Mouse (Mus musculus) common myeloid progenitor, adult 5-6 weeks (primary cell): ENCODE results near the gene Csf2rb2. TPM values are rescaled to one million over a fixed set of nuclear protein-coding genes. Genes with fewer than 3 reads are reported as not detected.
"Not testable (repeated sequence)": the region's sequence is repeated elsewhere in the genome, so short reads cannot be mapped to it uniquely, and the experiment has no call there.

Experiments
- ATAC-seq: replicated peaks from 2 replicates; pipeline ENCODE4 v1.8.0; 2016; ENCODE audit warnings: low read depth, mild to moderate bottlenecking, moderate TSS enrichment, inconsistent platforms; ENCODE audit not compliant: poor library complexity, severe bottlenecking
- total RNA-seq: library from RNA; stranded (forward); fragments of 200-1000, 187-1606 nt; gene quantifications from 2 replicates; pipeline ENCODE4 v1.2.3, GENCODE M21; 2017

Gene Csf2rb2
- 1.2 and 2.4 TPM in 2 replicates for total RNA-seq

DNA sequence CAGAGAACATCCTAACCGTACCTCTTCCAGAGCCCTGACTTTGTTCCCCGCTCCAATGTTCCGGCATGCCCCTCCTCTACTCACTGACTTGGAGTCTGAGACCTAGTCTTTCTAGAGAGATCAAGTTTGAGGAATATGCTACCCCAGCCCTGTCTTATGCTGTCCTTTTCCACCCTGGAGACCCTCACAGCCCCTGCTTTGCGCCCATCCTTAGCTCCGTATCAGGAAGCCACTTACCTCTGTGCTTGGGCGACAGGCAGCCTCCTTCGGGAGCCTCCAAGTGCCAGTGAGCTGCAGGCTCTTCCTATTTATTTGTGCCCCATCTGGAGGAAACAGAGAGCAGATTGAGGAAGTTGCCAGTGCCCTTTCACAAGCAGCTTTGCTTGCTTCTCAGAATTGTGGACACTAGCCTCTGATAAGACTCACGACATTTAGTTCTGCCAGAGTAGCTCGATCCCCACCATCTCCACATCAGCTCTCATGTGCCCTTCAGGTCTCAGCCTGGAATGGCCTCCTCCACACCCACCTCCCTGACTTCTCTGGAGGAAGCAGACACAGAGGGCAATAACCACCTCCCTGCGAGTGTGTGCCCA is at the start of gene Csf2rb2:
TSS of gene Csf2rb2 (minus strand) at position 381 of the 593 bp plus-strand sequence.
- peak; percentile 92 for ATAC-seq

DNA sequence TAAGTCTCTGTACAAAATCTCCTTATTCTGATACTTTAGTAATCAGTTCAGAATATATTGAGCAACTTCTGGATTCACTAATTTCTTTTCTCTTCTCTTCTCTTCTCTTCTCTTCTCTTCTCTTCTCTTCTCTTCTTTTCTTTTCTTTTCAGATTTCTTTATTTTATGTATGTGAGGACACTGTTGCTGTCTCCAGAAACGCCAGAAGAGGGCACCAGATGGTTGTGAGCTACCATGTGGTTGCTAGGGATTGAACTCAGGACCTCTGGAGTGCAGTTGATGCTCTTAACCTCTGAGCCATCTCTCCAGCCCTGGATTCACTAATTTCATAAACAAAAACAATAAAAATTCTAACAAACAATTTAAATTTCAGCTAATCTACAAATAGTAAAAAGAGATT is 49.4 kb upstream of the Csf2rb2 start:
- ATAC-seq: 0 out of 2 replicates have a peak, but pooled peaks have one; percentile 56

DNA sequence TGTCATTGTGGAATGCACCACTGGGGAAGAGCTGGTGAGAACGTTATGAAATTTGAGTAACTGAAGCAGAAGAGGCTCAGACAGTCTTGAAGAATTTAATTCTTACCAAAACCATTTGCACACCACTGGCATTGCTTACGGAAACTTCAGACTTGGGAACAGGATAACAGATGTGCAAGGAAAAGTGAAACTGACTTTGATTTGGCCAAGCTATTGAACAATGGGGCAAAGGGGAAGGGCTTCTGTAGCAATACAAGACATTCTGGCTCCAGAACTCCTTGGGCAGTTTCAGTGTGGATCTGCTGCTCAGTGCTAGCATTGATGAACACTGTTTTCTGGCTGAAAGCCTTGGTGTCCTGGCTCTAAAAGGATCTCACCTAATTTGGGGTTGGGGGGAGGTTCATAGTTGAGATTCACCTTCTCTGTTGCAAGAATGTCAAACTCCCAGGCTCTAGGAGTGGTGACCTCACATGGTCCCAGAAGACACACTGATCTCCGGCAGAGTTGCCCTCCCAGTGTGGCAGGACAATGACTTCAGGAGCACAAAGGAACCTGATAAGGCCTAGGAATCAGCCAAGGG is 46.2 kb upstream of the Csf2rb2 start:
- no peak for ATAC-seq

DNA sequence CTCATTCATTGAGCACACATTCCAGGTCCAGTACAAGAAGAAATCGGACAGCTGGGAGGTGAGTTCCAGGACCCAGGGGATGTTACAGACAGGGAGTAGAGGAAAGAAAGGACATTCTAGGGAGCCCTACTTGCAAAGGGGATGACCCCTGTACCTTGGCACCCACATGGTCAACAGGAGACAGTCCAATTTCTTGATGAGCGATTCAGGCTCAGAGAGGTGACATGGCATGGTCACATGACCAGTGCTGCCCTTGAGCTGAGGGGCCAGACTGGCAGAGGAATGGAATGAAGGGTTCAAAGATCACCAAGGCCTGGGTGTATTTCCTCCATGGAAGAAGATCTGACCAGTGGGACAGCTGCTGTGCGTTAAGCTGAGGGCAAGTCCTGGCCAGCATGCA is 39.0 kb upstream of the Csf2rb2 start:
- no peak for ATAC-seq

DNA sequence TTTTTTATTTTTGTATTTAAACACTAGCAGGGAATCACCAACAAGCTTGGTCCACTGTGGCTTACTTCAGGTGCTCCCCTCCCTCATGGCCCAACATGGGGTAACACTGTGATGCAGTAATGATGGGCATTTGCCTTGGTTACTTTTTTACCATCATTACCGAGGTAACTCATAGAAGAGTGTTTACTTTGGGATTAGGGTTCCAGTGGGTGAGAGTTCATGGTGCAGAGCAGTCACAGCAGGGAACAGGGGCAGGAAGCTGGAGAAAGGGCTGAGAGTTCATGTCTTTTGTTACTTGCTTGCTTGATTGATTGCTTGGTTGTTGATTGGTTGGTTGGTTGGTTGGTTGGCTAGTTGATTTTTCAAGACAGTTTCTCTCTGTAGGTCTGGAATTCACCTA is 38.2 kb upstream of the Csf2rb2 start:
- no peak for ATAC-seq

DNA sequence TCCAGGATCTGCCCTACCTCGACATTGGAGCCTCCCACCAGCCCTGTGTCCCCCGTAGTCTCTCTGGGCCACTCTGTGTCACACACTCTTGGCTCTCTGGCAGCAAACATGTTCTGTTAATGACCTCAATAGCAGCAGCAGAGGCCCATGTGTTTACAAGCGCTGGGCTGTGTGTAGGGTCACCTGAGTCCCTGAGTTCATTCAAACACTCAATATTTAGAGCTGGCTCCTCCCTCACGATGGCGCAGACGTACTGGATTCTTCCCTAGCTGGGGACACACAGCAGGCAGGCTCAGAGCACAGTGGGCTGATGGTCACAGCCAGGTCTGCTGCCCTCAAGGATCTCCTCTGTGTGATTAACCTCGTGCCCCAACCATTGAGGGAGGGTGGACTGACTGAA is 35.4 kb upstream of the Csf2rb2 start:
- ATAC-seq: not testable (repeated sequence)

DNA sequence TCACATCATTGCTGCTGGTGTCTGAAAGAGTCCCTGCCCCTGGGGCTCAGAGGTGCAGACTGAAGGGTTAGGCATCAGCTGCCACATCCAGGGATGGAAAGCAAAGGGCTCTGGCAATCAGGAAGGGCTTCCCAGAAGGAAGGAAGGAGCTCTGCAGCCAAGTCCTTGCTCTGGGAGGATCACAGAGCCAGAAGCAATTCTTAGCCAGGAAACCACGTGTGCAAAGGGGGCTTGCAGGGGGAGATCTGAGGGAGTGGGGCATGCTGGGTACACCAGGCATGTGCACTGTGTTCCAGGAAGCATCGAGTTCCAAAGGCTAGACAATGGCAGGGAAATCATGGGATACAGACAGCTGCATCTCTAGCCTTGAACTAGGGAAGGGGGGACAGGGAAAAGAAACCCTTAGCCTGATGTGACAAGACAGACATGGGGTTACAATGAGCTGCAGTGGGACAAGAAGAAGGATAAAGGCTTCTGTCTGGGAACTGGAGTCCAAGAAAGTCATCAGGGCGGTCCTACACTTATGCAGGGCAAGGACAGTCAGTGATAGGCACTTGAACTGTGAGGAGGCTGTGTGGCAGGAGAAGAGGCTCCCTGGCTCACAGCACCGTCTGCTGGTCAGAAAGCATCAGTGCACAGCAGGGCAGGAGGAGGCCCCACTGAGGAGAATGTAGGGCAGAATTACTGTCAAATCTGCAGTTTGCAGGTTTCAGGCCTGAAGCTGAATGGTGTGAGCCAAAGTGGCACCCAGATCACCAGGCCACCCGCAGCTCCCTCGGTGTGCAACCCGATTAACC is 34.3 kb upstream of the Csf2rb2 start:
- ATAC-seq: peak; percentile 95

DNA sequence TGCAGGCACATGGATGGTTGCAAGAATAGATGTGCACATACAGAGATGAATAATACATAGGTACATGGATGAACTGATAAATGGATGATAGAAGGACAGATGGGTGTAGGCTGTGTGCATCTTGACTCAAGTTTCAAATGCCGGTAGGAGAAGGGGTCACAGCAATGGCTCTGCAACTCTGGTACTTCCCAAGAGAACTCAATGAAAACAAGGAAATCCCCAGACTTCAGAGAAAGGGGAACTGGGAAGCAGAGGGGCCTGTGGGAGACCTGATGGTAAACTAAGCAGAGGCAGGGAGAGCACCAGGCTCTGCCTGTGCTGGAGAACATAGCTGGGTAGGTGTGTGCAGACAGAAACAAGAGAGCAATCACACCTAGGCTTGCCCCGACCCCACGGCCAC is 28.9 kb upstream of the Csf2rb2 start:
- ATAC-seq: no peak

DNA sequence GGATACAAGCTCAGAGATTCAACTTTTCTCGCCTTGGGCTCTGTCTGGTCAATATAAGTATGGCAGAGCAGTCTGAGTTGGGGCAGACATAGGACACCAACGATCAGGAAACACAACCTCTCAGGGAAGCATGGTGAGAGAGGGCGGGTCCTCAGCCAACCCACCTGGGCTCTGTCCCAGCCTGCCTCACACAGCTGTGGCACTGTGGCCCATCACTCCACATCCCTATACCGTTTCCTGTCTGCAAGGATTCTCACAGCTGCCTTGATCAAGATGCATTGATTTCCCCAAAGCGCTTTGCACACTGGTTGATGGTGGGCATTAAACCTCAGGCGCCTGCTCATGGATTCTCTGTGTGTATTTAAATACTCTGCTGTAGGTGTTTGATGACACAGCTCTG is 27.5 kb upstream of the Csf2rb2 start:
- no peak for ATAC-seq

DNA sequence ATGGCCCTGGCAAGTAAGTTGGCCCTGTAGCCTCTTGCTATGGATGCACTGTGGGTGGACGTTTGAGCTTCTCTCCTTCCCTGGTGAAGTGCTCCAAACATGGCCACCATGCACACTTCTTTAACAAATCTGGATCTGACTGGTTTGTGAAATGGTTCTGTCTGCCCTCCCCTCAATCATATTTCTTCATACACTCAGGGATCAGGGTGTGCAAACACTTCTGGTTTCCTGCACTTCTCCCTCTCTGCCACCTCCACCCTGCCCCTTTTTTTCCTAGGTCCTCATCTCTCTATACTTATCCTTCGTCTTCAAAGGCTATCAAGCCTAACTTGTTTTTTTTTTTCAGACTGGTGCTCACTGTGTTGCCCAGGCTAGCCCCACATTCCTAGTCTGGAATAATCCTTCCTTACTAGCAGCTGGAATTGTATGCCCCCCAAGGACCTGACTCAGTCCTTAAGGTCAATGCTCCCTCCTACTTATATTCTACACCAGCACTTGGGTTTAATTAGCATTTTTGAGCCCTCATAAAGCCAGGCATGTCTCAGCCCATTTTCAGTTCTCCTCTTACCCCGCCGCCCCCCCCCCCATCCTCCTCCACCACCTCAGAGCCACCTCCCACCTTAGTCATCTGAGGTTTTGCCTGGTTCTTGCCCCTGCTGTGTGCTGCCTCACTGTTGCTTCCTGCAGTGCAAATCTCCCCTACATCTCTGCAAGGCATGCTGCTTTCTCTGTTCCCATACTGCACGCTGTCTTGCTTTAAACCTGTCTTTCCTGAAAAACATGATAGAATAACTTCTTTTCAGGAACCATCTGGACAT is 26.2 kb upstream of the Csf2rb2 start:
- ATAC-seq: peak; percentile 53

DNA sequence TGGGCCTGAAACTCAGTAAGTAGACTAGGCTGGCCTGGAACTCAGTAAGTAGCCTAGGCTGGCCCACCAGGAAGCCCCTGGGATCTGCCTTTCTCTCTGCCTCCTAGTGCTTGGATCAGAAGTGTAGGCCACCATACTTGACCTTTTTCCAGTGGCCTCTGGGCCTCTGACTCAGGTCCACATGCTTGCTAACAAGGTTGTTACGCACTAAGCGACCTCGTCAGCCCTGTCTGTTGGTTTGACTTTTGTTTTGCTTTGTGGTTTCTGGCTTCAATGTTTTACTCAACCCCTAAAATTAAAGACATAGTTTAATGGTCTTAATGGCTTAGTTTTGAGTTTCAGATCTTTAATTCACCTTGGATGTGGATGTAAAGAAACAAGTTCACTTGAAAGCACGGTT is 25.2 kb upstream of the Csf2rb2 start:
- no peak for ATAC-seq

DNA sequence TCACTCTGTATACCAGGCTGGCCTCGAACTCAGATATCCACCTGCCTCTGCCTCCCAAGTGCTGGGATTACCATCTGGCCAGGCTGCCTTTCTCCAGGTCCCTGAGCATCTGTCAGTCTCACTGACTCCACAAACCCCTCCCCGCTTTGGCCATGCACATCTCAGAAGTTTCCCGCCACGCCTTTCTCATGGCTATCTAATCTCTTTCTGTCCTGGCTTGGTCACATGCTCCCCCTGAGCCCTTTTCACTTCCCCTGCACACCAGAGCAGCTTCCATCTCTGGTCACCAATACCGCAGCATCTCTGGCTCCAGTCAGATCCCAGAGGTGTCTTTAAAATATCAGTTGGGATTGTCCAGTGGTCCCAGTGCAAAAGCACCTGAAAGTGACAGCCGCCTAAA is 24.5 kb upstream of the Csf2rb2 start:
- ATAC-seq: not testable (repeated sequence)

DNA sequence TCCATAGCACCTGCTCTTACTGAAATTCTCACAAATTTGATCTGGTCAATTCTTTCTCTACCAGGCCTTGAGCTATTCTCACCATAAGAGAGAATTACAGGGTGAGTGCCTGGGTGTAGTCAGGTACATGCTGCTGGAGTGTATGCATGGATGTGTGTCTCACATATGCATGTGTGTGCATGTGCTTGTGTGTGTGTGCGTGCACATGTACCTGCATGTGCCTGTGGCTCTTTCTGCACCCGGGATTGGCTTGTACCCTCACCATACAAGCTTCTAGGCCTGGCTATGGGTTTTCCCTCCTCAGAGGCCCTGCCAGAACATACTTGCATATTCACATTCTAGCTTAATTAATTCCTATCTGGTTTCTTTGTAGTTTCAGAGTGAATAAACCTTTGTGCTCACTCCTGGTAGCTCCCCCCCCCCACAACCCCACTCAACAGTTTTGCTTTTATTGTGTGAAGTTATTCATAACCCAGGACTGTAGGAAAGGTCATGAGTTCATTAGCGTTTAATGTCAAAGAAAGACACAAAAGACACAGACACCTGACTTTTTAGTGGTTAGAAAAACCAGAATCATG is 23.1 kb upstream of the Csf2rb2 start:
- no peak for ATAC-seq

DNA sequence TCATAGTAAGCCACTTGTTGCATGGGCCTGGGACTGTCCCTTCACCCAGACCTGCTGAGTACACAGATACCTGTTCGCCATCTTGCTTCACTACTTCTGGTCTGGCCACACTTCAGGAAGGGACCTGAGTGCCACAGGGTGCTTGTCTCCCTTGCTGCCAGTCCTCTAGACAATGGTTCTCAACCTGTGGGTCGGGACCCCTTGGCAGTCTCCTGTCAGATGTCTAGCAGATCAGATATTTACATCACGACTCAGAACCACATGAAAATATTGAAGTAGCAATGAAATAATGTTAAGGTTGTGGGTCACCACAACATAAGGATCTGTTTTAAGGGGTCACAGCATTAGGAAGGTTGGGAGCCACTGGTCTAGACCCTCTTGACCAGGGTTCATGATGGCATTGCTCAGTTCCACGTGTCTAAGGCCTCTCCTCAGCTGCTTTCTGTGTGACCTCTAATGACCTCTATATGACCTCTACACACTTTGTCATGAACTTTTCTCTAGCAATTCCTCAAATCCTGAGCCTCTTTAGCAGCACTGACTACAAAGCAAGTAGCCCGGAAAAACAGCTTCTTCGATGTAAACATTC is 22.3 kb upstream of the Csf2rb2 start:
- ATAC-seq: not testable (repeated sequence)

DNA sequence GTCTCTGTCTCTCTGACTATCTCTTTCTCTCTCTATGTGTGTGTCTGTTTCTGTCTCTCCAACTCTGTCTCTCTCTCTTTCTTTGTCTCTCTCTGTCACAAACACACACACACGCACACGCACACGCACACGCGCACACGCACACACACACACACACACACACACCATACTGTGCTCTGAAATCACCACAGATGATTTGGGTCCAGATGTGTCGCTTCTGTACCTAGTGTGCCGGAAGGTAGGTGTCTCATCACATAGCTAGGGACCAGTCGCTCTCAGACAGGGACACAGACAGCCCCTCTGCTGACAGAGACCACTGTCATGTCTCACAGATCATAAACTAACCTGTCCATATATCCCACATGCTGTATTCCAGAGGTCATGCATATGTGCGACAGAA is 21.2 kb upstream of the Csf2rb2 start:
- no peak for ATAC-seq

DNA sequence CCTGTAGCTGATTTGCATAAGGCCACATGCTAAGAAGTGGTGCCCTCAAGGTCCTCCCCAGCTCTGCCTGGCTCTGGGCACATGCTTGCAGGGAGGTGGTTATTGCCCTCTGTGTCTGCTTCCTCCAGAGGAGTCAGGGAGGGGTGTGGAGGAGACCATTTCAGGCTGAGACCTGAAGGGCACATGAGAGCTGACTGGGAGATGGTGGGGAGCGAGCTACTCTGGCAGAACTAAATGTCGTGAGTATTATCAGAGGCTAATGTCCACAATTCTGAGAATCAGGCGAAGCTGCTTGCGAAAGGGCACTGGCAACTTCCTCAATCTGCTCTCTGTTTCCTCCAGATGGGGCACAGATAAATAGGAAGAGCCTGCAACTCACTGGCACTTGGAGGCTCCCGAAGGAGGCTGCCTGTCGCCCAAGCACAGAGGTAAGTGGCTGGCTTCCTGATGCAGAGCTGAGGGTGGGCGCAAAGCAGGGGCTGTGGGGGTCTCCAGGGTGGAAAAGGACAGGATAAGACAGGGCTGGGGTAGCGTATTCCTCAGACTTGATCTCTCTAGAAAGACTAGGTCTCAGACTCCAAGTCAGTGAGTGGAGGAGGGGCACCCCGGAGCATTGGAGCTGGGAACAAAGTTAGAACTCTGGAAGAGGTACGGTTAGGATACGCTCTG is 20.3 kb upstream of the Csf2rb2 start, which contains the start of gene Csf2rb:
TSS of gene Csf2rb (plus strand) at position 82 of the 669 bp plus-strand sequence.
- peak; percentile 81 for ATAC-seq

DNA sequence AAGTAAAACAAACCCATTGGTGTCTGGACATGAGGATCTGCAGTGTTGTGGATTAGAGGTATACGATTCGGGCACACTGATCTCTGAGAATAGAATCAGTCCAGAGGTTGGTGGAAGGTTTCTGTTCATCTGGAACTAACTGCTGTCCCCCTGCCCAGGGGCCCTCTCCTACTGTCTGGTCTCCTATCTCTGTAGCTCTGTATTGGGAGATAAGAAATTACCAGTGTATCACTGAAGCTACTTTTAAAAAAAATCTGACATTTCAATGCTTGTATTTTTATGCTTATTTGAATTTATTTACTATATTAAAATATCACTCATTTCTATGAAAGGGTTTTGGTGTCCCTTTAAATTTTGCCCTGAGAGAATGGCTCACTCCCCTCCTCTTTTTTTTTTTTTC is 18.8 kb upstream of the Csf2rb2 start:
- no peak for ATAC-seq

DNA sequence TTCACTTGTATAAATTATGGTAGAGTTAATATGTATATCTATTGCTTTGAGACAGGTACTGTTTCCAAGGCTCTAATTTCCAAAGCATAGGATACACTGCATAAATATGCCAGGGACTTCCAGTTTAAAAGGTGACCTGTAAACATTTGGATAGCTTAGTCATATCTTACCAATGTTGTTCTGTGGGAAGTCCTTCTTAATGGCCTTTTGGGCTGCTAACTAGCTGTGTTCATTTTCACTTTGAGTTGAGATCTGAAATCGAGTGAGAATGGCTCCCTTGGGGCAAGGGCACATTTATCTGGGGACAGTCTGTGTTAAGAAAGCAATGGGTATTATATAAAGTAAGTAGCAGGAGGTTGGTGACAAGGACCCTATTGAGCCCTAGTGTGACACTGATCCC is 17.8 kb upstream of the Csf2rb2 start:
- ATAC-seq: no peak

DNA sequence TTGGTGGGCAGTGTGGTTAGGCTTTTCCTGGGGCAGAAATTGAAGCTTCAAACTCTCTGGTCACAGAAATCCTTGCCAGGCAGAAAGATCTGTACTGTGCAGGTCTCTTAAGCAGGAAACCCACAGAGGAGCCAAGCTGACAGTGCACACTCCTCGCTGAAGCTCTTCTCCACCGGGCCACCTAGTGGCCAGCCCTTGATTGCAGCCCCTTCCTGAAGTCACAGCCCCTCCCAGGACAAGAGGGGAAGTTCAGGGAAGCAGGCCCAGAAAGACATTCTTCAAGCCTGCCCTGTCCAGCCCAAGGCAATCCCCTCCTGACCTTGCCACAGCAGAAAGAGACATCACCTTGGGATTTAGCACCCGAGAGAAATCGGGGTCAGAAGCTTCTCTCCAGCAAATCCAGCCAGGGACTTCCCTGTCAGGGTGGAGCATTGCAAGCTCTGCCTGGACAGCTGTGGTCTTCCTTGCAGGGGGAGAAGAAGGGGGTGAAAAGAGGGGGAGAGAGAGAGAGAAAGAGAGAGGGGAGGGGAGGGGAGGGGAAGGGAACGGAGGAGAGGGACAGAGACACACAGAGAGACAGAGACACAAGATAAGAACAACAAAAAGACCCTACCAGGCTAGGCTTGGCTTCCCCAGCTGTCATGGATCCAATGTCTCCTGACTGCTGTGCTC is 15.4 kb upstream of the Csf2rb2 start:
- peak; percentile 77 for ATAC-seq
